Mouse (Mus musculus) bone marrow macrophage, adult 2 months (primary cell): ENCODE data around the gene Mboat2. TPM values are rescaled to one million over a fixed set of nuclear protein-coding genes. Genes with fewer than 3 reads are reported as not detected.

Experiments used
- H3K27ac ChIP-seq: 2 replicates; pipeline ENCODE4 v1.5.1; 2012; ENCODE audit warnings: low read depth, low read length; ENCODE audit not compliant: insufficient read depth
- H3K4me1 ChIP-seq: 2 replicates; pipeline ENCODE4 v1.6.1; 2012; ENCODE audit warnings: low read length; ENCODE audit not compliant: control insufficient read depth, insufficient read depth
- H3K4me3 ChIP-seq: 2 replicates; pipeline ENCODE4 v1.5.1; 2012; ENCODE audit warnings: mild to moderate bottlenecking, low read length, moderate library complexity; ENCODE audit not compliant: insufficient read depth
- CTCF ChIP-seq: IDR thresholded peaks from 2 replicates; pipeline ENCODE4 v1.5.1; 2012; ENCODE audit warnings: low read depth, mild to moderate bottlenecking, low read length, moderate library complexity
- POLR2A ChIP-seq: IDR thresholded peaks from 2 replicates; pipeline ENCODE4 v1.6.1; 2012; ENCODE audit warnings: mild to moderate bottlenecking, low read depth, low read length, borderline replicate concordance
- polyA plus RNA-seq: library from polyadenylated mRNA; stranded (reverse); fragments of >200 nt; gene quantifications from 2 replicates; pipeline ENCODE4 v1.2.4, GENCODE M21; 2012; ENCODE audit not compliant: missing spikeins, insufficient read depth, insufficient read length

Gene Mboat2
- polyA plus RNA-seq, 1 experiment = 0.23 TPM

- H3K27ac ChIP-seq = no peak overlapping the region
- TF ChIP-seq POLR2A (no peak), CTCF (no peak)
- no peak overlapping the region for H3K4me3 ChIP-seq
- no peaks in the 10 kb centered on the region for H3K4me1 ChIP-seq
Observed at GRCm38 (mm10) chr12:24857354-24857753, 26.7 kb downstream of the Mboat2 start.

- Histone ChIP-seq H3K4me1 (no peaks in the 10 kb centered on the region), H3K27ac (no peak overlapping the region), H3K4me3 (no peak overlapping the region)
- TF ChIP-seq CTCF (no peak), POLR2A (no peak)
Observed at GRCm38 (mm10) chr12:24859357-24859756, 28.7 kb downstream of the Mboat2 start.

DNA sequence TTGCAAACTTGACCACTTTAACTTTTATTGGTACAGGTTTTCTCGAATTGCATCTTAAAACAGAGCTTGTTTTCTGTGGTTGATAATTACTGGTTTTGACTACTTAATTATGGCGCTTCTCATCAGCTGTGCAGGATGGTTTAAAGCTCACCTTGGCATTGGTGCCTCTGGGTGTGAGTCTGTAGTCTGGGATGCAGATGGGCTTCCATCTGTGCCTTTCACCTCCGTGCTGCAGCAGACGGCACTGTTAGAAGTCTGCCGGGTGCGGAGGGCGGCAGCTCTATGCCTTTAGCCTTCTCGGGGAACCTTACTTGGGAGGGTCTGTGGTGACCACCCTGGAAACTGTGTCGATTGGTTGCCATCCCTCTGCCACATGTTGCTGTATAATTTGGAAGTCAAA is 29.8 kb downstream of the Mboat2 start:
- TF ChIP-seq POLR2A (no peak), CTCF (no peak)
- Histone ChIP-seq H3K4me3 (no peak overlapping the region), H3K27ac (no peak overlapping the region), H3K4me1 (no peaks in the 10 kb centered on the region)

DNA sequence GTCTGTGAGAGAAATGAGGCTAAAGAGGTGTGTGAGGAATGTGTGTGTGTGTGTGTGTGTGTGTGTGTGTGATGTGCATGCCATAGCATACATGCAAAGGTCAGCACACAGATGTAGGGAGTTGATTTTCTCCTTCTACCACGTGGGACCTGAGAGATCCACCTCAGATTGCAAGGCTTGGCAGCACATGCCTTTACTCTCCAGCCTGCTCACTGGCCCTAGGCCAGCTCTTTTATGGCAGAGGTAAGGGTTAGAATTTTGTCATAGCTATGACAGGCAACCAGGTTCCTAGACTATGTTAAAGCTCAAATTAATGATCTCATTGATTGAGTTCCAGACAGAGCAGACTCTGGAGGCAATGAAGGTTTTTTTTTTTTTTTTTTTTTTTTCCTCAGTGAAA is 33.1 kb downstream of the Mboat2 start:
- H3K4me1 ChIP-seq = no peaks in the 10 kb centered on the region
- no peak overlapping the region for H3K4me3 ChIP-seq
- no peak overlapping the region for H3K27ac ChIP-seq
- TF ChIP-seq POLR2A (no peak), CTCF (no peak)

GRCm38 (mm10) chr12:24866645-24867044 is 36.0 kb downstream of the Mboat2 start:
- no peak for TF ChIP-seq CTCF
- TF ChIP-seq POLR2A = no peak
- Histone ChIP-seq H3K4me3 (no peak overlapping the region), H3K27ac (no peak overlapping the region), H3K4me1 (no peaks in the 10 kb centered on the region)

GRCm38 (mm10) chr12:24868694-24869093 is 38.0 kb downstream of the Mboat2 start:
- Histone ChIP-seq H3K4me1 (no peaks in the 10 kb centered on the region), H3K27ac (no peak overlapping the region), H3K4me3 (no peak overlapping the region)
- TF ChIP-seq POLR2A (no peak), CTCF (no peak)

DNA sequence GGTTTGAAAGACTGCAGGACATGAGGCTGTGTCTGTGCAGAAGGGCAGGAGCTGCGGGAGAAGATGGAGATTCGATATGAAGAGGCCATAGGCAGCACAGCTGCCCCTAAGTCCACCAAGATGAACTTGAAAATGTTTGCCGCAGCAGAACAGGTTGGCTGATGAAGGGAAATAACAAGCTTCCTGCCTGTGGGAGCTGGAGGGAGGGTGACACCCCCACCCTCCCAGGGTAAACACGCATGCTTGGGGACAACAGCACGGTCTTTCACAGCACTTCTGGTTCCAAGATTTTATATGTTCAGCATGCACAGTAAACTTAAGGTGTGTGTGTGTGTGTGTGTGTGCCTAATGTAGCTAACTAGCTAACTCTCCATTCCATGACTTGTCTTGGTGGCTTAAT is 38.6 kb downstream of the Mboat2 start:
- no peak overlapping the region for H3K4me3 ChIP-seq
- no peak for TF ChIP-seq POLR2A
- TF ChIP-seq CTCF = no peak
- no peak overlapping the region for H3K27ac ChIP-seq
- no peaks in the 10 kb centered on the region for H3K4me1 ChIP-seq

DNA sequence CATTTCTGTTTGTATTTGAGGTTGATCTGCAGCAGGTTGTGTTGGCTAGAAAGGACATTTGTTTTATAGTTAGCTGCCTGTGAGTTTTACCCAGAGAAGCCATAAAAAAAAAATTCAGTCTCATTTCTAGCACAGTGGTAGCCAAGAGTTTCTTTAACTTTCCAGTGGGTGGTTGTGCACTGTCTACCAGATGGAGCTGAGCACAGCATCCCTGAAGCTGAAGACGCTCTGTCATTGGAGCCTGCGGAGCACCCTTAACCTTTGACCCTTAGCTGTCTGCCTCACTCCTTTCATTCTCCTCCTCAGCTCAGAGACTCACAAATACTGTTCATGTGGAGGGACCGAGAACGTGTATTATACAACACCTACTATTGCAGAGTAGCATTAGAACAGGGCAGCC is 40.2 kb downstream of the Mboat2 start:
- Histone ChIP-seq H3K4me3 (no peak overlapping the region), H3K27ac (no peak overlapping the region), H3K4me1 (no peaks in the 10 kb centered on the region)
- no peak for TF ChIP-seq CTCF
- no peak for TF ChIP-seq POLR2A

- H3K27ac ChIP-seq = no peak overlapping the region
- no peaks in the 10 kb centered on the region for H3K4me1 ChIP-seq
- H3K4me3 ChIP-seq = no peak overlapping the region
- TF ChIP-seq CTCF (no peak), POLR2A (no peak)
Observed at GRCm38 (mm10) chr12:24872264-24872663, 41.6 kb downstream of the Mboat2 start.

- Histone ChIP-seq H3K4me1 (no peaks in the 10 kb centered on the region), H3K27ac (no peak overlapping the region), H3K4me3 (no peak overlapping the region)
- no peak for TF ChIP-seq CTCF
- no peak for TF ChIP-seq POLR2A
Observed at GRCm38 (mm10) chr12:24872689-24873088, 42.0 kb downstream of the Mboat2 start.

GRCm38 (mm10) chr12:24875908-24876307 is 45.2 kb downstream of the Mboat2 start:
- Histone ChIP-seq H3K27ac (no peak overlapping the region), H3K4me1 (no peaks in the 10 kb centered on the region), H3K4me3 (no peak overlapping the region)
- TF ChIP-seq CTCF (no peak), POLR2A (no peak)
